Mouse (Mus musculus): Measurements from ENCODE around the gene Pcgf6. TPM values are rescaled to one million over a fixed set of nuclear protein-coding genes. Genes with fewer than 3 reads are reported as not detected.

Gene Pcgf6
- polyA plus RNA-seq, 1 experiment from 2014 or later: 17.8 TPM

- H3K9me3 ChIP-seq (replicated peaks): no peaks in the 10 kb centered on the region
- 51% methylated on average over 11 of the region's 11 CpGs for WGBS
- H3K9ac ChIP-seq: no peak overlapping the region
- H3K27ac ChIP-seq (replicated peaks): no peak overlapping the region
- H3K4me2 ChIP-seq (replicated peaks): no peak overlapping the region
- peaks cover 12% of the 10 kb centered on the region; the same call in 1 of the 2 replicates for H3K4me1 ChIP-seq
- H3K36me3 ChIP-seq: no peaks in the 10 kb centered on the region
- no peaks in the 10 kb centered on the region for H3K27me3 ChIP-seq
- no peak for ATAC-seq (ENCODE audit: insufficient number of reproducible peaks, low FRiP score, low TSS enrichment, low read depth)
- H3K4me3 ChIP-seq (replicated peaks): no peak overlapping the region
These were observed 66.7 kb downstream of the Pcgf6 start for GRCm38 (mm10) chr19:46983966-46984380.

Other genes starting within 250 kb of the Pcgf6 start
- 5.9 and 7.6 TPM in 2 replicates for gene Ina, start 36.2 kb downstream of the Pcgf6 start, polyA plus RNA-seq (2015; fragmentation: Nextera tagmentation; extraction: Ambion mirVana)
- 64.9 and 73.4 TPM in 2 replicates for gene Nt5c2, start 35.8 kb downstream of the Pcgf6 start, polyA plus RNA-seq (2015; fragmentation: Nextera tagmentation; extraction: Ambion mirVana)
- 4.8 TPM in 2 replicates for gene Taf5, start 16.8 kb upstream of the Pcgf6 start, polyA plus RNA-seq (2015; fragmentation: Nextera tagmentation; extraction: Ambion mirVana)
- gene Usmg5, start 39.7 kb upstream of the Pcgf6 start, polyA plus RNA-seq (2015; fragmentation: Nextera tagmentation; extraction: Ambion mirVana): 1,091 and 1,212 TPM in 2 replicates
- gene Pdcd11, start 39.9 kb upstream of the Pcgf6 start, polyA plus RNA-seq (2015; fragmentation: Nextera tagmentation; extraction: Ambion mirVana): 8.3 and 10.3 TPM in 2 replicates
- 11.9 and 13.4 TPM in 2 replicates for gene Calhm2, start 87.4 kb upstream of the Pcgf6 start, polyA plus RNA-seq (2015; fragmentation: Nextera tagmentation; extraction: Ambion mirVana)
- gene Calhm1, start 93.3 kb upstream of the Pcgf6 start, polyA plus RNA-seq (2015; fragmentation: Nextera tagmentation; extraction: Ambion mirVana): not detected in 2 replicates
- gene Calhm3, start 106.9 kb upstream of the Pcgf6 start, polyA plus RNA-seq (2015; fragmentation: Nextera tagmentation; extraction: Ambion mirVana): not detected in 2 replicates
- gene Neurl1a, start 127.9 kb upstream of the Pcgf6 start, polyA plus RNA-seq (2015; fragmentation: Nextera tagmentation; extraction: Ambion mirVana): 8.0 and 9.0 TPM in 2 replicates